Mouse (Mus musculus) G1E (cell line): Measurements from ENCODE around the gene Usp30.

Experiments used
- CTCF ChIP-seq: IDR thresholded peaks from 2 replicates; pipeline ENCODE4 v1.5.1; 2012; ENCODE audit warnings: low read depth, low read length, inconsistent platforms, mixed read lengths
- GATA1 ChIP-seq: IDR thresholded peaks from 2 replicates; pipeline ENCODE4 v1.6.1; 2012; ENCODE audit warnings: borderline replicate concordance, low read length, inconsistent platforms, mixed read lengths
- POLR2AphosphoS5 ChIP-seq: IDR thresholded peaks from 2 replicates; pipeline ENCODE4 v1.6.1; 2012; ENCODE audit warnings: low read depth, low read length, inconsistent platforms; ENCODE audit not compliant: insufficient replicate concordance
- TAL1 ChIP-seq: conservative IDR thresholded peaks from 2 replicates; pipeline ENCODE4 v1.6.1; 2012; ENCODE audit warnings: low read depth, low read length, inconsistent platforms, mixed read lengths

DNA sequence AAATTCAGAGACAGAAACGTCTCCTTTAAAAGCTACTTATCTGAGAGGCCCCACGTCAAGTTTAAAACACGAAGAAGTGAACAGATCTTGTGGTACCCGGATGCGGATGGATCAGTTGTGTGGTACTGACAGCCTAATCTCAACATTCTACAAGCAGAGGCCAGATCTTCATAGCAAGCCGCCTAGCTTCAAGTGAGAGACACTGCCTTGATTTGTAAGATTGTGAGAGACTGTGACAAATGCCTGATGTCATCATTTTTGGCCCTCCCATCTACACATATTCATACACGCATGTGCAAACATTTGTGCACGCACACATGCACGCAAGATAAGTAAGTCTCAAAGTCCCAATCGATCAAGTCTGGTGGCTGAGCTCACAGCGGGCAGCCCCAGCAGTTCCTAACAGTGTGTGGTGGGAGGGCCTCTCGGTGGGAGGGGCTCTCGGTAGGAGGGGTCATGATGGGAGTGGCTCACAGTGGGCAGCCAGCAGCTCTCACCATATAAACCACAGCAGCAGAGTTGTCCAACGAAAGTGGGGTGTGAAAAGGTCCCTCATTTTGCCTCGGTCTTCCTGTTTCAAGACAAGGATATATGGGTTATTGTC lies 23.8 kb upstream of the Usp30 start:
- TF ChIP-seq CTCF (no peak), POLR2AphosphoS5 (no peak), GATA1 (no peak), TAL1 (no peak)
